Mouse (Mus musculus): ENCODE results near the gene Entpd3.

Entpd3 gene

GRCm38 (mm10) chr9:120579808-120580207 is 40.2 kb downstream of the Entpd3 start:
- no peak for DNase-seq (ENCODE audit: low spot score in 2 of 2)

- DNase-seq (ENCODE audit: low spot score in 2 of 2), result peak; percentile 25 to 49
Measured at GRCm38 (mm10) chr9:120581941-120582618, 42.5 kb downstream of the Entpd3 start.

- peak; percentile 74 to 80 for DNase-seq (ENCODE audit: low spot score in 2 of 2)
Measured at GRCm38 (mm10) chr9:120582619-120583308, 43.1 kb downstream of the Entpd3 start.

GRCm38 (mm10) chr9:120583314-120583713 is 43.7 kb downstream of the Entpd3 start:
- DNase-seq (ENCODE audit: low spot score in 2 of 2), result no peak

- peak in 1 of 2 experiments; percentile 53 for DNase-seq (ENCODE audit: low spot score in 2 of 2)
Measured at GRCm38 (mm10) chr9:120586546-120586945, 46.9 kb downstream of the Entpd3 start.

- peak; percentile 41 to 77 for DNase-seq (ENCODE audit: low spot score in 2 of 2)
Measured at GRCm38 (mm10) chr9:120591490-120591889, 51.9 kb downstream of the Entpd3 start.

GRCm38 (mm10) chr9:120593383-120594101 is 53.9 kb downstream of the Entpd3 start:
- DNase-seq (ENCODE audit: low spot score in 2 of 2), result peak; percentile 42 to 45

GRCm38 (mm10) chr9:120594839-120595238 is 55.2 kb downstream of the Entpd3 start:
- DNase-seq (ENCODE audit: low spot score in 2 of 2), result no peak

GRCm38 (mm10) chr9:120595306-120595705 is 55.7 kb downstream of the Entpd3 start:
- DNase-seq (ENCODE audit: low spot score in 2 of 2), result no peak

- DNase-seq (ENCODE audit: low spot score in 2 of 2), result peak; percentile 66 to 67
Measured at GRCm38 (mm10) chr9:120601488-120602171, 62.0 kb downstream of the Entpd3 start.

GRCm38 (mm10) chr9:120602172-120602838 is 62.7 kb downstream of the Entpd3 start:
- DNase-seq (ENCODE audit: low spot score in 2 of 2), result no peak

- DNase-seq (ENCODE audit: low spot score in 2 of 2), result peak; percentile 83 to 87
Measured at GRCm38 (mm10) chr9:120602839-120603511, 63.4 kb downstream of the Entpd3 start.

- DNase-seq (ENCODE audit: low spot score in 2 of 2), result no peak
Measured at GRCm38 (mm10) chr9:120603512-120603908, 63.9 kb downstream of the Entpd3 start.

GRCm38 (mm10) chr9:120603956-120604355 is 64.3 kb downstream of the Entpd3 start:
- DNase-seq (ENCODE audit: low spot score in 2 of 2), result peak; percentile 26 to 56

GRCm38 (mm10) chr9:120611055-120611454 is 71.4 kb downstream of the Entpd3 start:
- no peak for DNase-seq (ENCODE audit: low spot score in 2 of 2)

GRCm38 (mm10) chr9:120614059-120614458 is 74.4 kb downstream of the Entpd3 start:
- no peak for DNase-seq (ENCODE audit: low spot score in 2 of 2)
